Mouse (Mus musculus) layer of hippocampus, adult 9-10 months (tissue): ENCODE measurements around the gene Tubg1.
"Not testable (repeated sequence)": the region's sequence is repeated elsewhere in the genome, so short reads cannot be mapped to it uniquely, and the experiment has no call there.

Experiments
- DNase-seq: peaks from one replicate; pipeline ENCODE4 v3.0.0; 2022; ENCODE audit warnings: low spot score

Tubg1 gene

DNA sequence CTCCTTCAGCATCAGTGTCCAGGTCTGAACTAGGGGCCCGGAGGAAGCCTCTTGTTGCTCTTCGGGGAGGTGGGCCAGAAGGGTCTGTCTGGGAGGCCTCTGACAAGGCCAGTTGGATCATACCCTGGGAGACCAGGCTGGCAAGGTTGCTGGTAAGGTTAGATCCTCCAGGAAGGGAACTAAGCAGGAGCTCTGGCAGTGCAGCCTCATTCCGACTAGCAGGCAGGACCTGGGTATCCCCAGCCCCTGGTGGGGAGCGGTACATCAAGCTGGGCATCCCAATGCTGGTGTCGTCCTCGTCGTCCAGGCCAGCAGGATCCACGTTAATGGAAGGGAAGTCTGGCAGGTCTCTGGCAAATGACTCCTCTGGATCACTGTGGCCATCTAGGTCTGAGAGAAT is 21.5 kb upstream of the Tubg1 start:
- no peak for DNase-seq

DNA sequence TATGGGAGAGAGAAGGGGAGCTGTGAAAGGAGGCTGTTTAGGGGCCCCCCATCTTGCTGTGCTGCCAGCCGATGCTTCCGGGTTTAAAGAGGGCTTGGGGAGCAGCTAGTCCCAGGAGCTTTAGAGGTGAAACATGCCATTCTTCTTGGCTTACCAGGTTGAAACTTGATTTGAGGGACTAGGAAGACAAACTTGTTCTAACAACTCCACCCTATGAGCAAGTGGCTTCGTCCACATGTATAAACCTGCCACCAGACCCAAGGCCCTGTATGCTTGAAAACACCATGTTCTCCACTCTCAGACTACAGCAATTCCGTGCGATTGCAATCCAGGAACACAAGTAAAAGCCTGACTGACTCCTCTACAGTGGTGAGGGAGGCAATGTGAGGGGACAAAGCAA is 16.7 kb upstream of the Tubg1 start:
- no peak for DNase-seq

DNA sequence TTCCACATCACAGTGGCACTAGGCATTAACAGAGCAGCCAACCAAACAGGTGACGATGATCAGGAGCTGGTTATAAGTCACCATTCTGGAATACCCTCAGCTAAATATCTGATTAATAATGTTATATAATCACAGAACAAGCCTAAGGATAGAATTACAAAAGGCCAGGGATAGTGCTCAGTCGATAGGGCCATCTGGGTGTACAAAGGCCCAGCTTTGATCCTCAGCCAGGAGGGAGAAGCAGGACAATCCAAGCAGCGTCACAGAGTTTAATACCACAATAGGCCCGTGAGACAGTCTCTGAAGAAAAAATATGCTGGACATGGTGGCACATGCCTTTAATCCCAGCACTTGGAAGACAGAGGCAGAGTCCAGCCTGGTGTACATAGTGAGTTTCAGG is 10.4 kb upstream of the Tubg1 start:
- no peak for DNase-seq

DNA sequence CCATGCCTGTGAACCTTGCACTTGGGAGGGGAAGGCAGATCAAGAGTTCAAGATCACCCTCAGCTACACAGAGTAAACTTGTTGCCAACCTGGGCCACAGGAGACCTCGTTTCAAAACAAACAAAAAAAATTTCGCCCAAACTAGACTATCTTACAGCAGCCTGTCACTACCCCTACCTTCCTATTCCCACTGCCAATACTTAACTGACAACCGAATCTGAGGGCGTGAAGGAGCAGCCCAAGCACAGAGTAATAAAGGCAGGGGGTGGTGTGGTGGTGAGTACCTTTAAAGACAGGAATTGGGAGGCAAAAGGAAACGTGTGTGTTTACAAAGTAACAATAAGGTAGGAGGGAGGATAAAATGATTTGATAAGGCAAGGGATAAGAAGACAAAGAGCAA is 9.0 kb upstream of the Tubg1 start:
- no peak for DNase-seq

DNA sequence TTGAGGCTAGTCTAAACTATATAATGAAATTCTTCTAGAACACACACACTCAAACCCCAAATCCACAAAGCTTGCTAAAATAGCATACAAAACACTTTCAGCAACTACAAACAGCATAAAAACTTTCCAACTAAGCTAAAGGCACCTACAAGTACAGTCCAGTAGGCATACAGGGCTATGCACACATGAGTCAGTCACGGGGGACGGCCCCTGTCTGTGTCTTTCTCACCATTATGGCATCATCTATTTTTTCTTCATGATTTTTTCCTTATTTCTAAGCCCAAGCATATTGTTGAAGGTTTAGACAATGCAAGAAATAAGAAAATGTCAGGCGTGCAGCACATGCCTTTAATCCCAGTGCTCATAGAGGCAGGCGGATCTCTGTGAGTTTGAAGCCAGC is 8.6 kb upstream of the Tubg1 start:
- no peak for DNase-seq

DNA sequence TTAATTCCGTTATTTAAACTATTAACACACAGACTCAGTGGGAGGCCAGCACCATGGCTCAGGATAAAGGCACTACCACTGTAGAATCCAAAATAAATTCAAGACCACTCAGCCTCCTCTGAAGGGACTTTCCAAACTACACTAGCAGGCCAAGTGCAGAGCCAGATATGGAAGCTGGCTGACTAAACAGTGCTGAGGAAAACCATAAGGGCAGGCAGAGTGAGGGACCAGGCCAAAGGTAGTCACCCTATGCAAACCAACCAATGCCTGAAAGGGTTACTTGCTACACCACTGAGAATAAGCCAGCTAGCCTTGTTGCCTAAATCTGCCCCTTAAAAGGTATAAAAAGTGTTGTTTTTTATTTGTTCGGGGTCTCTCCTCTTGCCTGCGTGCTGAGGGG is 7.6 kb upstream of the Tubg1 start:
- no peak for DNase-seq

DNA sequence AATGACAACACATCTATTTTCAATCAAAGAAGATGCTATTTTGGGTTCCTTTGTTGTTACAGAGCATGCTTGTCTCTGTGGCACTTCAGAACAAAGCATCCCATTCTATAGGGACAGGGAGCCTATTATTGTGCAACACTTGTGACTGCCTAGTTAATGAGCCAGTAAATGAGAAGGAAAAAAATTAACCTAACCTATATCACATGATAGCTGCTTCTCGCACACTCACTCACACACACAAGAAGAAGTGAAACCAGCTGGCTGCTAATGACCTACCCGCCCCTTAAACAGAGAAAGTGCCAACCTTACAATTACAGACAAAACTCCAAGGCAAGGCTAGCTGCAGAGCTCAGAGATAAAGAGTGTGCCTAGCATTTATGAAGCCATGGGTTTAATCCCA is 4.2 kb upstream of the Tubg1 start:
- no peak for DNase-seq

DNA sequence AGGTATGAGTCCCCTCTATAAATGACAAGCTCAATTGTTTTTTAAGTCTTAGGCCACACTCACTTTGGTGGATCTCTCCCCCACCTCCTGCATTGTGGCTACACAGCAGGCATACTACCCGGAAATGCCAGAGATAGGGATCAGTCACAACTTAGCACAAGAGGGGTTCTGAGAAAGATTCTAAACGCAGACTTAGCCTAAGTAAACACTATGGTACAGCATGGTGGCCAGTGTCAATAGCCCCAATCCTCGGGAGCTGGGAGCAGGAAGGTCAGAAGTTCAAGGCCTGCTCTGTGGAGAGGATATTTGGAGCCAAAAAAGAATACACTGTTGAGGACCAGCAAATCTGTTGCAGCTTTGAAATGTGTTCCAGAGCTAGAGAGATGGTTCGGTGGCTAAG is 1.6 kb upstream of the Tubg1 start:
- DNase-seq: no peak

DNA sequence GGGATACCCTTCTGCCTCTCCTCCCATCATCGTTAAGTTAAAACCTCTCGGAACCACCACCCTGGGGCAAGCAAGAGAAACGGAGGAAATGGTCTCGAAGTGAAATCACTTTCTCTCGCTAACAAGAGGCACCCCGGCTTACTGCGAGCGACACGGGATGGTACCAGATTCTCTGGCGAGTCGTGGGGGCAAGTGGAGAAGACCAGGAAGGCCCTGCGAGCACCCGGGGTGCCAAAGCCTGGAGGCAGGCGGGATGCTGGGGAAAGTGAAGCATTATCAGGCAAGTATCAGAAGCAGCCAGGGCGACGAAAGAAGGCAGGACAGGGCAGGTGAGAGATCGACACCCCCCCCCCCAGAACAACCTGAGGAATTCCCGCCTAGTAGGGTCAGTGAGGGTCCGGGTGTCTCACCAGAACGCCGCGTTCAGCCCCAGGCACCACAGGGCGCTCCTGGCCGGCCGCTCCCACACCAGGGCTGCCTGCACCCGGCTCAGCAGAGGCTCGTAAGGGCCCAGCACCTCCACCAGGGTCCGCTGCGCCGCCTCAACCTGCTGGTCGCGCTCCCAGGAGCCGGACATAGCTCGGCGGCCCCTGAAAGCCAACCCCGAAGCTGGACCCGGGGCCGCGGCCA is 492 bp upstream of the Tubg1 start:
- DNase-seq: no peak

DNA sequence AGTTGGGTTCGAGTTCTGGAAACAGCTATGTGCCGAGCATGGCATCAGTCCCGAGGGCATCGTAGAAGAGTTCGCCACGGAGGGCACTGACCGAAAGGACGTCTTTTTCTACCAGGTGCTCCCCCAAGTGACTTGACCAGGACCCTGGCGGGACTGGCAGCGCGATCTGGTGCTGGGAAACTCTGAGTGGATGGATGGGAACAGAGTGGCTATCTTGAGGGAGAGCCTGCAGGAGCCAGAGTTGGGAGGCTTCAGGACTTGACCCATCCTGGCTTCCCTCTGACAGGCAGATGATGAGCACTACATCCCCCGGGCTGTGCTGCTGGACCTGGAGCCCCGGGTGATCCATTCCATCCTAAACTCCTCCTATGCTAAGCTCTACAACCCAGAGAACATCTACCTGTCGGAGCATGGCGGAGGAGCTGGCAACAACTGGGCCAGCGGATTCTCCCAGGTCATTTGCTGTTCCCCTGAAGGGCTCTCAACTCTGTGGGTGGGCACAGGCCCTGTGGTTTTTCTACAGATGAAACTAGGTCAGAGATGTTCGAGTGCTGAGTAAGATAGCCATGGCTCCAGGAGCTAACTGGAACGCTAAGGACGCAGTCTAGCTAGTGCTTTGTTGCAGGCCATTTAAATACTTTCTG is 929 bp downstream of the Tubg1 start:
- no peak for DNase-seq

DNA sequence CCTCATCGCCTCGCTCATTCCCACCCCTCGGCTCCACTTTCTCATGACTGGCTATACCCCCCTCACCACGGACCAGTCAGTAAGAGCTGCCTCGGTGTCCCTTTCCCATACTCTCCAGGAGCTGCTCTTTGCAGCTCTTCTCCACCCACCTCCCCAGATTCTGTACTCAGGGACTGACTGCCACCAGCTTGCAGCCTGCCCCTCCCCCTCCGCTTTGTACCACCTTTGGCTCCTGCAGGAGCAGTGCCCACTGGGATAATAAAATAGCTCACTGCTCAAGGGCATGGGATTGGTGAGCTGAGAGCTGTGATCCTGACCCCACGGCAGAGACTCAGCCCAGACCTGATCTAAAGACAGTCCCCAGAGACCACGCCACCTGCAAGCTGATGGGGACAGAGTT is 4.8 kb downstream of the Tubg1 start:
- not testable (repeated sequence) for DNase-seq

DNA sequence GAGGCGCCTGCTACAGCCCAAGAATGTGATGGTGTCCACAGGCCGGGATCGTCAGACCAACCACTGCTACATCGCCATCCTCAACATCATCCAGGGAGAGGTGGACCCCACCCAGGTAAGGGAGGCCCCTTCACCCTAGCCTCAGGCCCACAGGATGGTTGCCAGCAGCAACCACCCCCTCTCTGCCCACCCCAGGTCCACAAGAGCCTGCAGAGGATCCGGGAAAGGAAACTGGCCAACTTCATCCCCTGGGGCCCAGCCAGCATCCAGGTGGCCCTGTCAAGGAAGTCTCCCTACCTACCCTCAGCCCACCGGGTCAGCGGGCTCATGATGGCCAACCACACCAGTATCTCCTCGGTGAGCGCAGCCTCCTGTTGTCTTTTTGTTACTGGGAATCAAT is 5.3 kb downstream of the Tubg1 start:
- DNase-seq: not testable (repeated sequence)

DNA sequence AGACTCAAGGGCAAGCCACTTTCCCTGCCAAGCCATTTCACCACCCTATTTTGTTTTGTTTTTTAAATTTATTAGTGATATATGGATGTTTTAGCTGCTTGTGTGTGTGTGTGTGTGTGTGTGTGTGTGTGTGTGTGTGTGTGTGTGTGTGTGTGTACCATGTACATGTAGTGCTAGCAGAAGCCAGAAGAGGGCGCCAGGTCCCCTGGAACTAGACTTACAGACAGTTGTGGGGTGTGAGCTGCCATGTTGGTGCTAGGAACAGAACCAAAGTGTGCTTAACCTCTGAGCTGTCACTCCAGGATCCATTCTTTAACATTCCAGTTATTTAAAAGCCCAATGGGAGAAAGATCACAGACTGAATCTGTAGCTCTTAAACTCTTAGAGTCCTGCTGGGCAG is 7.3 kb downstream of the Tubg1 start:
- no peak for DNase-seq

DNA sequence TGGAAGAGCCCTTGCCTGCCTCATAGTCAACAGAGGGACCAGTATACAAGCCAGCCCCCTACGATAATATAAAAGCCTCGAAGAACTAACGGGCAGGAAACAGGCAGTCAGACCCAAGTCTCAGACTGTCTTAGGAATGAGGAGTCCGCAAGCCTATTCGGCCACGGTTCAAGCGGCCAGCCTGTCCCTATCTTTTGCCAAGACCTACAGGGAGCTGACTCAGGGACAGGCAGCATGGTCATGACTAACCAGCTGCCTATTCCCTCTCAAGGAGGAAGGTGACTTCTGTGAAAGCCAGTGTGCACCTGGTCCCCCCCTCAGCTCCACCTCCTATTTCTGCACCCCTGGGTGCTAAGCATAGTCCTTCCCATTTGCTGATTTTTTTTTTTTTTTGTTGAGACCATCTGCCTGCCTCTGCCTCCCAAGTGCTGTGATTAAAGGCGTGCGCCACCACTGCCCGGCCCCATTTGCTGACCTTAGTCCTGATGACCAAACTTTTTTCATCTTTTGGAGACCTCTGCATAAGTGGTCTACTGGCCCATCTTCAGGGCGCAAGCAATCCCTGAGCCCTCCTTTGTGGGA is 9.3 kb downstream of the Tubg1 start:
- DNase-seq: no peak

DNA sequence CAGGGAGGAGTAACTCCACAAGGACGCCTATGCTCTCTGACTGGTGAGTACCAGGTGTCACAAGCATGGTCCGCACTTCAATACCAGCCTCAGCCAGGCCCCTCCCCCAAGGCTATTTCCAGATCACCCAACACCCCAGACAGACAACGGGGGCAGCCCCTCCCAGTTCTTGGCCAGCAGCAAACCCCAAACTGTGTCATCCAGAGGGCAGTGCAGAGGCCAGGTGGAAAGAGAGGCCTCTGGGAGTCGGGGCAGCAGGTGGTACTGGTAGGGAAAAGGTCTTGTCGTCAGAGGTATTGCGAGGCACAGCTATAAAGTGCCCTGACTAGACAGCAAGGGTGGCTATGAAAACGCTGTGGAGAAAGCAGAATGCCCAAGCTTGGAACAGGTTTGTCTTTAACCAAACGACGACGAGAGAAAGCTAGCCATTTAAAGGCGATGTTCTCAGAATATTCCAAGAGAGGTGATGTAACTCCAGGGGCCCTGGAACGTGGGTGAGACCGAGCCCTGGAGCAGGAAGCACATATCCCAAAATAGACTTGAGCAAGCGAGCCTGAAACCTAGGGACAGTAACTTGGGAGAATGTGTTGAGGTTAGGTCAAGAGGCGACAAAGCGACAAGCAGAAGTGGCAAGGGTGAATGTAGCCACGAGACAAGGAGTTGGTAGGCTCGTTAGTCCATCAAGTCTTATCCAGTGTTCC is 10.5 kb downstream of the Tubg1 start:
- DNase-seq: no peak

DNA sequence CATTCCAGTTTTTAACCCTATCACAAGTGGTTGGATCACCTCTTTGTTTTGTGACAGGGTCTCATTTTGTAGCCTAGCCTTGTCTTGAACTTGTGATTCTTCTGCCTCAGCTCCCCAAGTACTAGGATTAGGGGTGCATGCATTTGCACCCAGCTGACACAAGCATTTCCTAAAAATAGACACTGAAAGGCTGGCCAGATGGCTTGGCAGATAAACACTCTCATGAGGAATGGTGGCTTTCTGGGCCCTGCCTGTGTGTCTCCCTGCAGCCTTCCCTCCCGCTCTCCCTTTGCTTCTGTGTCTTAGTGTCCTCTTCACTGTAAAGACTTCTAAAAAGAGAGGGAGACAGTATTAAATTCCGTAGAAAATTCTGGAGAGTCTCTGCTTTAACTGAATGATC is 11.4 kb downstream of the Tubg1 start:
- no peak for DNase-seq

DNA sequence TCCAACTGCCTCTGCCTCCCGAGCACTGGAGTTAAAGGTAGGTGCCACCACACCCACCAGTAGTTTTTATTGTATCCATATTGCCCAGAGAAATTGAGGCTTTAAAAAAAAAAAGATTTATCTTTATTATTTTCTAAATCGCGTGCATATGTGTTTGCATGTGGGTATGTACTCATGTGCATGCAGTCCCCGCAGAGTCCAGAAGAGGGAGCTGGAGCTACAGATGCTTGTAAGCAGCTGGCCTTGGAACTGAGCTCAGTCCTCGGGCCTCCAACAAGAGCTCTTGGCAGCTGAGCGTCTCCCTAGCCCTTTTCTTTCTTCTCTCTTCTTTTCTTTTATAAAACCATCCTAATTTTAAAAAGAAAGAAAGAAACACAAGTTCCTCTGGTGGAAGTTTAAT is 12.0 kb downstream of the Tubg1 start:
- DNase-seq: no peak

DNA sequence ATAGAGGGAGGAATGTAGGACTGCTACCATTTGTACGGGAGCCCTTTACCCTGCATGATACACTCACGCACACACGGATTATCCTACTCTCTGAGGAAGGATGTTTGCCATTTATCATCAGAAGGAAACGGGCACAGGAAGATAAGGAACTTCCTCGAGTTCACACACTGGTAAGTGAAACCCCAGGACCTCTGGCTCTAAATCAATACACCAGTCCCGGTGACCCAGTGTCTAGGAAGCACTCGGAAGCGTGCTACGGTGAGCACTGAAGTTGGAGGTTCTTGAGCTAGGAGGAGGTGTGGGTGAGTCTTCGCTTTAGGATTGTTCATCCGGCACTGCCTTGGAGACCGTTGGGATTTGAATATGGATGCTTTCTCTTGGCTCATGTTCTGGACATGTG is 13.3 kb downstream of the Tubg1 start:
- DNase-seq: no peak

DNA sequence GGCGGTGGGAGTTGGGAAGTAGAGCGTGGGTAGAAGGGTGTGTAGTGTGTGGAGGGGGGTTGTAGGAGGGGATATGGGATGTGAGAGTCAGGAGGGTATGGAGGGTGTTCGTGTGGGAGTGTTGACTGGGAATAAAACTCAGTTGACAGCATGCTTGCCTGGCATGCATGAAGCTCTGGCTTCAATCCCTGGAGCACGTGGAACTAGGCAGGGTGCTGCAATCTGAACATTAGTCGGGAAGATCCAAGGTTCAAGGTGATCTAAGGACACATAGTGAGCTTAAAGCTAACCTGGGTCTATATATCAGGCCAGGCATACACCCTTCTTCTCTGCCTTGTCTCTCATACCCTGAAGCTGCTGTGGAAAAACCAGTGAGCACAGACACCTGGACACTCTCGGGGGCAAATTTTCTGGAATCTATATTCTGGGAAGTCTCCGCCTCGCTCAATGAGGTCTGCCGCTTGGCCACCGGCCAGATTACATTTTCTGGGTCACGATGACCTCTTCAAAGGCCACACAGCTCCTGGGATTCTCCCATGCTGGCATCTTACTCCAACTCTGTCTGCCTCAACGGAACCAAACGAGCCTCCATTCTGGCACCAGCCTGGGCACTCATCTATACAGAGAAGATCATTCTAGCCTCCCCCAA is 14.6 kb downstream of the Tubg1 start:
- no peak for DNase-seq

DNA sequence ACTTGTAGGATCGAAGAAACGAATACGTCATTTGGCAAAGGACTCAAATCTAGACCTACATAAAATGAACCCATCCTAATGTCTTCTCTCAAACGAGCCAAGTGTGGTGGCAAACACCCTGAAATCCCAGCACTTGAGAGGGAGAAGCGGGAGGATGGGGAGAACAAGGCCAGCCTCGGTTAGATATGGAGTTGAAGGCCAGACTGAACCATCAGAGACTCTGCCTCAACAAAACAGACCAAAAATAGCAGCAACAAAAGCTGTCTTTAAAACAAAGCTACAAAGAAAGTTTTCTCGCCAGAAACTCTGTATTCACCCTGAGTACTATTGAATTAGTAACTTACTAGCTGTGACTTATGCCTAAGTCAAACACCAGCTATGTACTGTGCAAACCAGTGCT is 17.3 kb downstream of the Tubg1 start:
- no peak for DNase-seq

DNA sequence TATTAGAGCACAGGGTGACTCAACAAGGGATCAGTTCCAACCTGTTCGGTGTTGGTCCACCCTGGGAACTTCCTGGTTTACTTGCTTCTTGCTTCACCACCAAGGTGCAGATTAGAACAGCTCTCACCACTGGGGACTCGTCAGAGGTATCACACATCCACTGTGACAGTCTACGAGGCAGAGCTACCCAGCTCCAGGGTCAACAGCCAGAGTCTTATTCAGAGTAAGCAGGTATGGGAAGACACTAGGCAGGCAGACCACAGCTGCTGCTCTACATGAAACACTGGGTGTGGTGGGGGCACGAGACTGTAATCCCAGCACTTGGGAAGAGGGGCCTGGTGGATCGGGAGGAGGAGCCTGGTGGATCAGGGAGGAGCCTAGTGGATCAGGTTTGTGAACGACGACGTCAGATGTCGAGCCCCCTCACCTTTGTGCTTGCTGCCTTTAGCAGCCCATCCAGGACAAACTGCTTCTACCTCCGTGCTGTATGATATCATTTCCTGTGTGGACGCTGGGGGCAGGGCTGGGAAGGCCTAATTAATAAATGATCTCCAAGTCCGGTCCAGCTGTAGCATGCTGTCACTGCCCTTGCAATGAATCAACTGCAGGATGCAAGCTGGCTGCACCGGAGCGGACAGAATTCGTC is 18.9 kb downstream of the Tubg1 start:
- DNase-seq: no peak

DNA sequence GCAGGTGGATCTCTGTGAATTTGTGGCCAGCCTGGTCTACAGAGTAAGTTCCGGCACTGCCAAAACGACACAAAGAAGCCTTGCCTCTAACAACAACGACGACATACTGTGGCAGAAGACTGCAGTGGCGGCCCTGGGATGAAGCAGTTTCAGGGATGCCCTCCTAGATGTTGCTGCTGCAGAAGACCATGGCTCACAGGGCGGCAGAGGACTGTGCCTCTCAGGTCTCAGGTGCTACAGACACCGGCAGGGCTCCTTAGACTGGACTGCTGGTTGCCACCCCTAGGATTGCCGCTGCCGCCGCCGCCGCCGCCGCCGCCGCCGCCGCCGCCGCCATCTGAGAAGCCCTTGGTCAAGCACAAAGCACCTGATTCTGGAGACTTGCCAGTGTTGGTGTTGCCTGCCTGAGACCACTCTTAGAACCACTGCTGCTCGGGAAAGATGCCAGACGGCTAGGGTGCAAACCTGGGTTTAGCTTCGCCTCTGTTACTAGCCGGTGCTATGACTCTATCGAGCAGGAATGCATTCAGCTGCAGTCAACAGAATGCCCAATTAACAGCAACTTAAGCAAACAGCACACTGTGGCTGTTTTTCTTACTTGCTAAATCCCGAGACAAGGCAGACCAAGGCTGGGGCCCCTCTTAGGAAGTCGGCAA is 20.6 kb downstream of the Tubg1 start:
- DNase-seq: no peak
